Mouse (Mus musculus): ENCODE data around the gene AI481877.
A peak's percentile ranks its signal among the peaks of the same experiment; 100 is the strongest.

The AI481877 gene

DNA sequence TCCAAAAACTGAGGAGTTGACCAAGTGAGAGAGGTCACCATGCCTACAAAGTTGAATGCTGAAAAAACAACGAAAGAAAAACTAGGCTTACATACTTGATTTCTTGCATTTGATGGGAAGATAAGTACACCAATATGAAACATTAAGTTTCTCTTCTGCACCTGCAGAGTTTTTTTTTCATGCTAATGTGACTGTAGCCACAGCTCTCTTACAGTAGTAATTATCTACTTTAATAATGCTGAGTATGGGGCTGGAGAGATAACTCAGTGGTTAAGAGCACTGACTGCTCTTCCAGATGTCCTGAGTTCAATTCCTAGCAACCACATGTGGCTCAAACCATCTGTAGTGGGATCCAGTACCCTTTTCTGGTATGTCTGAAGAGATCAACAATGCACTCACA lies 13.7 kb downstream of the AI481877 start:
- DNase-seq (ENCODE audit: low spot score in 2 of 2), result no peak

DNA sequence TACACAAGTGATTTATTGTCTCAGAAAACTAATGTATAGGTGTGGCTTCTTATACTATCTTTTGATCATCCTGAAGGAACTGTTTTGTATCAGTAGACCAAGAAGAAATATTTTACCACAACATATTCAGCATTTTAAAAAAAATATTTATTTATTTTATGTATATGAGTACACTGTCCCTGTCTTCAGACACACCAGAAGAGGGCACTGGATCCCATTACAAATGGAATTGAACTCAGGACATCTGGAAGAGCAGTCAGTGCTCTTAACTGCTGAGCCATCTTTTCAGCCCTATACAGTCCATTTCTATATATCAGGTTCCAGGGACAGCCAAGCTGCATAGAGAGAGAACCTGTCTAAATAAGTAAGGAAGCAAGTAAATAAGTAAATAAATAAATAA lies 15.2 kb downstream of the AI481877 start:
- no peak for DNase-seq (ENCODE audit: low spot score in 2 of 2)

DNA sequence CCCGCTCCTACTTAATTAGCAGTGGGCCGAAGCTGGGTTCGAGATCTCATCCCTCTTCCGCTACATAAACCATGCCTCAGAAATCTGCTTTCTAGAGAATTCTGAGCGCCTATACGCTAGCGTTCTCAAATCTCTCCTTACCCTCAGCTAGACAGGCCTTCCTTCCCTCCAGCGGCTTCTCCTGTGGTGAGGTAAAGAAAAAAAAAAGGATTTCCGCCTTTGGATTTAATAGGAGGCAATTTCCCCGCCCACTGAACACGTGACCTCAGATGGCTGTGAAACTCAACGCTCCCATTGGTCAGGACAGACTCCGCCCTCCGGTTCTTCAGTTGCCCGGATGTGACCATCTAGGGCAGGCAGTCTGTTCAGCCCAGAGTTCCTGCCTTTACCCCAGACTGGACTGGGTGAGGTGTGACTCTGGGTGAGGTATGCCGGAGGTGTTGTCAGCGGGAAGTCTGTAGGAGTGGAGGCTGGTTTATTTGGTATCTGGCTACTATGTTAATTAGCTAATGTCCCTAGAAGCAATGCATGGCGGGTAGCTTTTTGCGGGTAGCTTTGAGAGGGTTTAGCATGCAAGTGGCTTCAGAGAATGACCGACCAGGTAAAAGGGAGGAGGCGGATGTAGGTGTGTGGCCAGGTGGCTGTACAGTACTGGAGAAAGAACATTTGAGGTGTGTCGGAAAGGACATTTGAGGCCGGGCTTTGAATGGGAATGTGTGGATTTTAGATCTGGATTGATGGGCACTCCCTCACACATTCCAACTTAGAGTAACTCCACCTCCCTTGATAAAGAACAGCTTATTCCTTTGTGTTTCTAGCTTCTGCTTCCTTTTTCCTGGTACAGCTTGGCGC lies 20.9 kb downstream of the AI481877 start:
- DNase-seq (ENCODE audit: low spot score in 2 of 2), result no peak

DNA sequence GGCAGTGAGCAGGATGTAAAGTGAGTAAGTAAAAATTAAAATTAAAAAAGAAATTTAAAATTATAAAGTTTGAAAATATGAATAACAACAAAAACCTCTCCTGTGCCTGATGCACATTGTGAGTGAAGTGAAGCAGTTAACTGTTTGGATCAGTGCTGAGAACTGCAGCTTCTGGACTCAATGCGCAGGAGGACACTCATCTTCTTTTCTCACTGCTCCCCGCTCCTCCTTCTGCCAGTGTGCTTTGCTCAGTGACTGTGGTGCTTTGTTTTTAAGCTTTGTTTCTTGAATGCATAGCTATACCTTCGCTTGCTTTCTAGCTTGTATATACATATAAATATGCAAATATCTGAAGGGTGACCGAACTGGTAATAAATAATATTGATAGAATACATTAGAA lies 30.1 kb downstream of the AI481877 start:
- no peak for DNase-seq (ENCODE audit: low spot score in 2 of 2)

DNA sequence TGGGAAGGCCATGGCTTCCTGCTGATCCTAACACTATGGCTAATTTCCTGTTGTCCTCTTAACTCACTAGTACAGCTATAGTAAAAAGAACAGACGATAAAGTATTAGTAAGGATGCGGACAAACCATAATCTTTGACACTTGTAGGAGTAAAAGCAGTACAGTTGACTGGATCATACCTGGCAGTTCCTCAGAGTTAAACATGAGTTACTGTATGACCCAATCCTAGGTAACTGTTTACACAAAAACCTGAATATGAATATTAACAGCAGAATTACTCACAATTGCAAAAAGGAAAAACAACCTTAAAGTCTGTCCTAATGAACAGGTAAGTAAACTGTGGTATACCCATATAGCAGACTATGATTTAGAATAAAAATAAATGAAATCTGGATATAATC lies 30.9 kb downstream of the AI481877 start:
- no peak for DNase-seq (ENCODE audit: low spot score in 2 of 2)

DNA sequence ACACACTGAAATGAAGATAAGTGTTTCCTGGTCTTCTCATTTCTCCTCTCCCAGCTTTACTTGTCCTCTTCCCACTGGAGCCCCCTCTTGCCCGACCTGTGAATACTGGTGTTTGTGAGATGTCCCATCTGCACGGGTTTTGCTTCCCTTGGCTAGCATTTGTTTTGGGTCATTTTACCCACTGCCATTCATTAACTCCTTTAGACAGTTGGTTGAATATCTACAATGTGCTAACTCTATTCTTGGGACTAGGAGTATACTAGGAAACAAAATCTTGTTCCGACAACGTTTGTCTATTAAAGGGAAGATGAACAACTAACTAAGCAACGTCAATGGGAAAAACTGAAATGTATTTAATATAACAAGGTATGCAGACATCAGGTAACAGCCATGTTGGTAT lies 32.1 kb downstream of the AI481877 start:
- no peak for DNase-seq (ENCODE audit: low spot score in 2 of 2)

DNA sequence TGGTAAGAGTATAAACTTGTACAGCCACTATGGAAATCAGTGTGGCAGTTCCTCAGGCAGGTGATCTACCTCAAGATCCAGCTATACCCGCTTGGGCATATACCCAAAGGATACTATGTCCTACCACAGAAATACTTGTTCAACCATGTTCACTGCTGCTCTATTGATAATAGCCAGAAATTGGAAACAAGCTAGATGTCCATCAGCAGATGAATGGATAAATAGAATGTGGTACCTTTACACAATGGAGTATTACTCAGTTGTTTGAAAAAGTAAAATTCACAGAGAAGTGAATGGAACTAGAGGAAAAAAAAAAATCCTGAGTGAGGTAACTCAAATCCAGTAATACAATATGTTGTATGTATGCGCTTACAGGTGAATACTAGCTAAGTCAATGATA lies 34.6 kb downstream of the AI481877 start:
- DNase-seq (ENCODE audit: low spot score in 2 of 2), result no peak

DNA sequence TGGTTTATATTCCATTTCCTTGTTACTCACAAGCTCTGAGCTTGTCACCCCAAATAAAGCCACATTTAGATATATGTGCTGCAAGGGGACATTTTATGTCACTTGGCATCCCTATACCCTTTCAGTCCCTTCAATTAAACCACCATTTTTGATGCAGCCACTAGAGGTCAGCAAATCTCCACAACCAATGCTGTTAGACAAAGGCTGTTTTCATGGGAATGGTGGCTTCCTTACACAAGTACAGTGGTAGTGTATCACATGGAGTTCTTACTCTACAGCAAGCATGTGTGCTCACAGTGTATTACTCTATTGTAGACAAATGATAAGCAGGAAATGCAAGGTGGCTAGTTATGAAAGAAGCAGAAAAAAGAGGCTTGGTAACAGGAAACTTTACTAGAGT lies 42.4 kb downstream of the AI481877 start:
- peak; percentile 38 to 70 for DNase-seq (ENCODE audit: low spot score in 2 of 2)

DNA sequence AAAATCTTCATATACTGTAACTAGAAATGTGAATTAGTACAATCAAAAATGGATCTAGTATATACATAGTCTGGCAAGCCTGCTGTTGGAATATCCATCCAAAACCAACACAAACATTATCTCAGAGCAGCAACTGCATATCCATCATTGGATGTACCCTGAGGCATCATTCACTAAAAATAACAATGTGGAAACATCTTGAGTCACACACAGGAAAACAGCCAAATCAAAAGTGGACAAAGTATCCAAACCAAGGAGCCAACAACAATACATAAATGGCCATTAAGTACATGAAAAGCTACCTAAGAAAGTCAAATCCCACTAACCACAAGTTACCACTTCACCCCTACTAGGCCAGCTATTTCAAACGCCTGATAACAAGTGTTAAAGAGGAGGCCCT lies 49.4 kb downstream of the AI481877 start:
- DNase-seq (ENCODE audit: low spot score in 2 of 2), result no peak

DNA sequence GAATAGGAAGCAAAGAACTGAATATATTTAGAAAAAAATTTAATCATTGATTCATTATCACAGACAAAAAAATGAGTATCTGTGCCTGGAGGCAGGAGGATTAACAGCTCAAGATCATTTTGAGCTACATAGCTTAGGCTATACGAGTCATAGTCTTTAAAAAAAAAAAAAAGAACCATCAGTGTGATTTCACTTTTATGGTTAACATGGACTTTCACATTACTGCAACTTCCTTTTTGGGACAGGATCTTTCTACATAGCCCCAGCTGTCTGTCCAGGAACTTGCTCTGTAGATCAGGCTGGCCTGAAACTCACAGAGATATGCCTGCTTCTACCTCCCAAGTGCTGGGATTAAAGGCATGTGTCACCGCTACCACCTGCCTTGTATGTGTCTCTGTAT lies 55.4 kb downstream of the AI481877 start:
- no peak for DNase-seq (ENCODE audit: low spot score in 2 of 2)

DNA sequence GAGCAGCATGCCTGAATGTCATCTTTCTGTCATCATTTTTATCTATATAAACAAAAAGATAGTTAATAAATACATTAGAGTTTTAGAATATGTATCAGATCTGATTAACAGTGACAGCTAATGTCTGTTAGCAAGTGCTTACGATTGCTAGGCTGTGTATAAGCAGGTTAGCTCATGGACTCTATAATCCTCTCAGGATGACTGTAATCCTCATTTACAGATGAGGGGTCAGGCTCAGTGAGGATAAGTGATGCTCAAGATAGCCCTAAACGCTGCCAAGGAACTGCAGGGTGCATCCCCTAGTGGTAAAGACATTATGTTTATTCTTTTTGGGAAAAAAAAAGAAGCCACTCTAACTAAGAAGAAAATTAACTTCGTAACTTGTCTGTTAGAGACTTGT lies 69.5 kb downstream of the AI481877 start:
- DNase-seq (ENCODE audit: low spot score in 2 of 2), result no peak

DNA sequence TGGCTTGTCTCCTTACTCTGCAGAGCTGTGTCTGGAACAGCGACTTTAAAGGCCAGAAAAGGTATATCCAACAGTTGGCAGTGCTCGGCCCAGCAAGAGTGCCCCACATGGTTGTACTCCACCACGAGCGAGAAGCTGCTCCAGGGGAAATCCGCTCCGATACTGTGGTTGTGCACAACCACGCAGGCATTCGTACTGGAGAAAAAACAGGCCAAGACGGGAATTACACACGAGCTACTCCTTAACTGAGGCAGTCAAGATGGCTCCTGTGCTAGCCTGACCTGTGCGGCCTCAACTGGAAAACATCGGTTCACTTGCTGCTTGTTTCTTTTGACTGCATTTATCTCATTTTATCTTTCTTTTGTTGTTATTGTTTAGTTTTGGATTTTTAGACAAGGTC lies 76.3 kb downstream of the AI481877 start:
- DNase-seq (ENCODE audit: low spot score in 2 of 2), result no peak

DNA sequence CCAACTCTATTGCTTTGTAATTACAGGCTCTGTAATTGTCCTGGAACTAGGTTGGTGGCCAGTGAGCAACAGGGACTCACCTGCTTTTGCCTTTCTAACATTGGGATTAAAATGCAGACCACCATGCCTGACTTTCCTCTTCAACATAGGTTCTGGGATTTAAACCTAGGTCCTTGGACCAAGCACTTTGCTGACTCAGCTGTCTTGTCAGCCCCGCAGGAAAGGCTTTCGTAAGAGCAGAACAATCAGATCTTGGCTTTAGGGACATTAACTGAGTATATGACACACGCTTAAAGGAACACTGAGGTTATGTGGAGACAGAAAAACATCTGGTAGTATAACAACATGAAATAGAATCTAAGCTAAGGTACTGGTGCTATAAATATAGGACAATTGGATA lies 80.9 kb downstream of the AI481877 start:
- DNase-seq (ENCODE audit: low spot score in 2 of 2), result no peak

DNA sequence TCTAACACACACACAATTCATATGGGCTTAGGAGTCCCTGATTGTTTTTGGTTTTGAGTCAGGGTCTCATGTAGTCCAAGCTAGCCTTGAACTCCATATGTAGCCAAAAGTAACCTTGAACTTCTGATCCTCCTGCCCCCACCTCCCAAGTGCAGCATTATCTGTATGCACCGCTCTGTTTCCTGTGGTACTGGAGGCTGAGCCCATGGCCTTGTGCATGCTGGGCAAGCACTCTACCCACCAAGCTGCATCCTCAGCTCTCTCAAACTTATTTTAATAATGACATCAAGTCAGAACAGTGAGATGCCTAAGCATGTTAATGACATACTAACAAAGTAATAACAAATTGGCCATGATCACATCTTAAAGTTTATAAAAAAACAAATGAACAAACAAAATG lies 87.7 kb downstream of the AI481877 start:
- no peak for DNase-seq (ENCODE audit: low spot score in 2 of 2)

DNA sequence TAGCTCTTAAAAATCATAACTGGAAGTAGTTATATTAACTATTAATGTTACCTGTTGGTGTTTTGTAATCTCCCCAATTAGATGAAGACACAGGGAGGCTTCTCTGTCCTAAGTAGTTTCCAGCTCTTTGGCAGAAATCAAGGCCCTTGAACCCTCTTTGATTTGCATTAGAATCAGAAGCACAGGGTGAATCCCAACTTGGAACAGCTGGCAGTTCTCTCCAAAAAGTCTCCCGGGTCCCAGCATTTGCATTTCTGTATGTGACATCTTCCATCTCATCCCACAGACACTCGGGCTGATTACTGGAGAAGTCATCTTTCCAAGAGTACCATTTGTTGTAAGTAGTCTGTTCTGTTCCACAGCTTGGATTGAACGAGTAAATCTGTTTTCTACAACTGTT lies 91.6 kb downstream of the AI481877 start:
- DNase-seq (ENCODE audit: low spot score in 2 of 2), result no peak

DNA sequence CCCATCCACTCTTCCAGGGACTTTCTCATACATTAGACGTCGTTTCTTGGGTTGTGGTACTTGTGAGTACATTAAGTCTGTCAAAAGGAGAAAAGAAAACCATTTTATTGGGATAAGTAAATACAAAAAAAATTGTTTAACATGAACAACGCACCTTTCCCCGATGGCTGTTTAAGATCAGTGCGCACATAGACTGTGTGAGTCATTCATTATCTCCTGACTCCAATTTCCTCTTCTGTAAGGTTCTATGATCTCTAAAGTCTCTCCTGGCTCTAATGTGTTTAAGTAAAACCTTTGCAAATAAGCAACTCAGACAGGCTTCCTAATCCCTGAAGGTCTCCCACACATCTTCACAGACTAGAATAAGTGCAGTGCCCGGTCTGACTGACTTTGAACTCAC lies 94.9 kb downstream of the AI481877 start:
- DNase-seq (ENCODE audit: low spot score in 2 of 2), result no peak

DNA sequence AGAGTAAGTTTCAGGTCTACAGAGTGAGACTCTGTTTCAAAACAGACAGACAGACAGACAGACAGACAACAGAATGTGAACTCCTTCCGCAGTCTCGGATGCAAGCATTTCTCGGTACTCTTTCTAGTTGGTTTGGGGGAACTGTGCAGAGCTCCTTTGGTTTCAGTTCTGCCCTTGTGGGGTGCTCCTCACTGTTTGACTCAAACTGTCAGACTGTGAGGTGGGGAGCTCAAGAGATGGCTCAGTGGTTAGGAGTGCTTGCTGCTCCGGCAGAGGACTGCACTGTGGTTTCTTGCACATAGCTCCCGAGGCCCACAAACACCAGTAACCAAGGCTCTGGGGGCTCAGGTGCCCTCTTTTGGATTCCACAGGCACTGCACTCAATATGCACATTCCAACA lies 95.7 kb downstream of the AI481877 start:
- no peak for DNase-seq (ENCODE audit: low spot score in 2 of 2)

DNA sequence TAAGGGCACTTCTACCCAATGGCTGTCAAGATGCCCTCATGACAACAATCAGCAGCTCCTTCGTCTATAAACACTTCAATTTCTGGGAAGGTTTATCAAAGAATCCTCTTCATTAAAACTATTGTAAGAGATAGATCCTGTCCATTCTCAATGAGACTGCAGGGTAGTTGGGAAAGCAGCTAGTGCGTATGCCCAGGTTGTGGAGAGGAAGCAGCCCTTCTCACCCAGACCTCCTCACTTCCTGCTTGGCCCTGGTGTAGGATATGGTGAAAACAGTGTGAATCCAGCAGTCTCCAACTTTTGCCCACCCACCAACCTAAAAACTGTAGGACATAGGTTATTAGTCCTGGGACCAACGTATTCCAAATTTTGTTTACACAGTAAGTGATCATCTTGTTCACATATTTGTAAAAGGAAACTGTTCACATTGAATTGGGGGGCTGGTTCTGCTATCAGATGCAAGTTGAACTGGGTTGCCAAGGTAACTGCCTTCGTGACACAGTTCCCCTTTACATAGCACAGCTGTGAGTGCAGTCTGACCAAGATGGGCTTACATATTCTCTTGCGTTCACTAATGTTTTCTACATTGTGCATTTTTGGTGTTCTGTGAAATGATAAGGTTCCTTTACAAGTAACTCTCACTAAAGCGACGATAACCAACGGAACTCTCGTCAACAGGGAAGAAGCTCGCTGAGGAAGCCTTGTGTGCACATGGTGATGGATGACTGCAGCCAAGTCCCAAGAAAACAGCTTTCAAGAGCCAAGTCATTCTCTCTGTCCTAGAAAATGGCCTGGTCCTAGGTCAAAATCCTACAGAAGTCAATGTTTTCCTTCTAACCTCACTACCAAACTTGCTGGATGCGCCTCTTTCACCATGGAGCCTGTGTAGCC lies 98.1 kb downstream of the AI481877 start:
- no peak for DNase-seq (ENCODE audit: low spot score in 2 of 2)

DNA sequence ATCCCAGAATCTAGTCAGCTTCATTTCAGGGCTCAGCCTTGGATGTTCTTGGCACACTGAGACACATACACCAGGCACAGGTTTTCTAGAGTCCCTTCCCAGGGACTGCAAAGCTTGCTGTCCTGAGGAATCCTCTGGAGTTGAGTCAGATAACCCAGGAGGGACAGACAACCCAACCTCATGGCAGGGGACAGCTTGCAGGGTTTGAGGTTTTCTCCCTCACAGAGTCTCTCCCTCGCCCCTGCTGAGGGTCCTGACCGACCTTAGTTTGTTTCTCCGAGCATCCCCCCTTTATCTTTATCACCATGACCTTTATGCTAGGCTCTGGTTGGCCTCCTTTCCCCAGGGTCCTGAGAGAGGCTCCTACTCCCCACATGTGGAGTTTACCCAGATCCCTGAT lies 101.3 kb downstream of the AI481877 start:
- no peak for DNase-seq (ENCODE audit: low spot score in 2 of 2)

DNA sequence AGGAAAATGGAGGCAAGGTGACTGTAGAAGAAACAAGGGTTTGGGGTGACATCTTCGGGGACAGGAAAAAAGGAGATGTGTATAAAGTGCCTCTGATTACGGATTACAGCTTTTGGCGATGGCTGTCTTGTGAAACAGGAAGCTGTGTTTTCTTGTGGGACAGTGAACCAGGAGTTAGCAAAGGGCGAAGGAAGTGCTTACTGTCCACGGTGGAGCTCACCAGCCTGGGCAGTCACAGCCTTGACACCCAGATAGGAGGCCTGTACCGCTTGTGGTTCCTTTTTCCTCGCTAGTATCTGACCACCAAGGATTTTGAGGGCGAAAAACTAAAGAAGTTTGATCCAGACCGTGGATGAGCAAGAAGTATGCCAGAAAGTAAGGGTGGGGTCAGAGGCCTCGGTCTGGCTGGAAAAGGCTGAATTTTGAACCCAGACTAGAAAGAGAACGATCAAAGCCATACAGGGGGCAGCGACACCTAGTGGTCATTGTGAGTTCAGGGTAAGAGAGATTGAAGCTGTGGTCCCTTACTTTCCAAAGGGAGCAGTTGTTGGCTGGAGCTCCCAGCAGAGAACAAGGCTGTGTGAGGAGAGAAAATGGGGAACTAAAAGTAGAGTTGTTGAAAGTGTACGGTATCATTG lies 102.2 kb downstream of the AI481877 start:
- DNase-seq (ENCODE audit: low spot score in 2 of 2), result peak; percentile 36 to 73

DNA sequence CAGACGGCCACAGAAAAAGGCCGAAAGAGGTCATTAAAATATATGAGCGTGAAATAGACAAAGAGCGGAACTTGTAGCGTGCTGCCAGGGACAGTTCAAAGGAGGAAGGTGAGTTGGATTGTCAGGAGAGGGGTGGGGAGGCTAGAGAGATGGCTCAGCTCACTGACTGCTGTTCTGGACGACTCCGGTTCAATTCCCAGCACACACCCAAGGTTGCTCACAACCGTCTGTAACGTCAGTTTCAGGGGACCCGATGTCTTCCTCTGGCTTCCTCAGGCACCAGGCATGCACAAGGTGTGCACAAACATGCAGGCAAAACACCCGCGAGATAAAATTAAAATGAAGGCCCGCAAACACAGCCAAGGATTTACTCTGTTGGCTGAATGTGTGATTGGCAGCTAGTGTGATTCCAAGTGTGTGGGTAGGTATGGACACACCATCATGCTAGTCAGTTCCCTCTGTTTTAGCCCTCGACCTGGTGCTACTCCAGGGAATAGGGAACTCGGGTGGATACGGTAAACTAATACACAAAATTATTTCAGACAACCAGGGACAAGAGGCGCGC lies 102.9 kb downstream of the AI481877 start:
- no peak for DNase-seq (ENCODE audit: low spot score in 2 of 2)
